Mouse (Mus musculus): ENCODE data around the gene Tshb. TPM values are rescaled to one million over a fixed set of nuclear protein-coding genes. Genes with fewer than 3 reads are reported as not detected.

Gene Tshb
- polyA plus RNA-seq, 1 experiment from 2014 or later, result 0.58 TPM

- no peaks in the 10 kb centered on the region for H3K27me3 ChIP-seq (ENCODE audit: insufficient read depth, low read length)
- peak overlapping the region; percentile 65 for H3K4me3 ChIP-seq (ENCODE audit: low read depth, low read length)
- peak overlapping the region; percentile 91 for H3K4me2 ChIP-seq
- peak overlapping the region; percentile 60 for H3K9ac ChIP-seq
- peaks cover 7% of the 10 kb centered on the region; the same call in 1 of the 2 replicates for H3K4me1 ChIP-seq (ENCODE audit: insufficient read depth)
- DNase-seq, result no peak
- no peaks in the 10 kb centered on the region for H3K9me3 ChIP-seq (ENCODE audit: low read depth, low read length)
- no peak for TF ChIP-seq CTCF (IDR thresholded peaks at IDR 0.05; ENCODE audit: low read depth)
- no peak for ATAC-seq (ENCODE audit: insufficient read depth)
- no peaks in the 10 kb centered on the region for H3K36me3 ChIP-seq (ENCODE audit: insufficient read depth)
- H3K27ac ChIP-seq (ENCODE audit: low read depth), result peak overlapping the region; percentile 82; the same call in 1 of the 2 replicates
- WGBS, result 22% methylated on average over 6 of the region's 6 CpGs
Observed at GRCm38 (mm10) chr3:102733936-102734312, 48.6 kb downstream of the Tshb start.

- Histone ChIP-seq H3K36me3 (ENCODE audit: insufficient read depth) (no peaks in the 10 kb centered on the region), H3K4me1 (ENCODE audit: insufficient read depth) (peaks cover 5% of the 10 kb centered on the region; the same call in 1 of the 2 replicates), H3K9ac (no peak overlapping the region), H3K4me2 (no peak overlapping the region), H3K9me3 (ENCODE audit: low read depth, low read length) (no peaks in the 10 kb centered on the region), H3K4me3 (ENCODE audit: low read depth, low read length) (no peak overlapping the region), H3K27ac (ENCODE audit: low read depth) (no peak overlapping the region), H3K27me3 (ENCODE audit: insufficient read depth, low read length) (no peaks in the 10 kb centered on the region)
- DNase-seq (no peak), ATAC-seq (ENCODE audit: insufficient read depth) (no peak)
- no peak for TF ChIP-seq CTCF (IDR thresholded peaks at IDR 0.05; ENCODE audit: low read depth)
- WGBS, result 83% methylated on average over 3 of the region's 3 CpGs
Observed at GRCm38 (mm10) chr3:102733050-102733449, 49.5 kb downstream of the Tshb start.

GRCm38 (mm10) chr3:102732619-102733018, 49.9 kb downstream of the Tshb start:
- peaks cover 5% of the 10 kb centered on the region; the same call in 1 of the 2 replicates for H3K4me1 ChIP-seq (ENCODE audit: insufficient read depth)
- ATAC-seq (ENCODE audit: insufficient read depth) (no peak), DNase-seq (no peak)
- H3K9me3 ChIP-seq (ENCODE audit: low read depth, low read length), result no peaks in the 10 kb centered on the region
- H3K36me3 ChIP-seq (ENCODE audit: insufficient read depth), result no peaks in the 10 kb centered on the region
- H3K4me3 ChIP-seq (ENCODE audit: low read depth, low read length), result no peak overlapping the region
- H3K4me2 ChIP-seq, result no peak overlapping the region
- no peak for TF ChIP-seq CTCF (IDR thresholded peaks at IDR 0.05; ENCODE audit: low read depth)
- no peaks in the 10 kb centered on the region for H3K27me3 ChIP-seq (ENCODE audit: insufficient read depth, low read length)
- WGBS, result 85% methylated on average over 4 of the region's 4 CpGs
- H3K9ac ChIP-seq, result no peak overlapping the region
- H3K27ac ChIP-seq (ENCODE audit: low read depth), result no peak overlapping the region

- Histone ChIP-seq H3K4me1 (ENCODE audit: insufficient read depth) (no peaks in the 10 kb centered on the region), H3K9ac (no peak overlapping the region), H3K4me3 (ENCODE audit: low read depth, low read length) (no peak overlapping the region), H3K4me2 (no peak overlapping the region), H3K36me3 (ENCODE audit: insufficient read depth) (no peaks in the 10 kb centered on the region), H3K9me3 (ENCODE audit: low read depth, low read length) (no peaks in the 10 kb centered on the region), H3K27me3 (ENCODE audit: insufficient read depth, low read length) (no peaks in the 10 kb centered on the region), H3K27ac (ENCODE audit: low read depth) (no peak overlapping the region)
- no peak for ATAC-seq (ENCODE audit: insufficient read depth)
- 62% methylated on average over 3 of the region's 3 CpGs for WGBS
- TF ChIP-seq CTCF (IDR thresholded peaks at IDR 0.05; ENCODE audit: low read depth), result no peak
- no peak for DNase-seq
Observed at GRCm38 (mm10) chr3:102731112-102731511, 51.4 kb downstream of the Tshb start.

GRCm38 (mm10) chr3:102729416-102729815, 53.1 kb downstream of the Tshb start:
- no peak overlapping the region for H3K27ac ChIP-seq (ENCODE audit: low read depth)
- H3K9me3 ChIP-seq (ENCODE audit: low read depth, low read length), result no peaks in the 10 kb centered on the region
- no peaks in the 10 kb centered on the region for H3K27me3 ChIP-seq (ENCODE audit: insufficient read depth, low read length)
- WGBS, result 48% methylated on average over 5 of the region's 5 CpGs
- H3K9ac ChIP-seq, result no peak overlapping the region
- TF ChIP-seq CTCF (IDR thresholded peaks at IDR 0.05; ENCODE audit: low read depth), result no peak
- no peak for ATAC-seq (ENCODE audit: insufficient read depth)
- no peak overlapping the region for H3K4me3 ChIP-seq (ENCODE audit: low read depth, low read length)
- no peaks in the 10 kb centered on the region for H3K36me3 ChIP-seq (ENCODE audit: insufficient read depth)
- no peak overlapping the region for H3K4me2 ChIP-seq
- DNase-seq, result no peak
- no peaks in the 10 kb centered on the region for H3K4me1 ChIP-seq (ENCODE audit: insufficient read depth)

Other genes with a start within 250 kb of the Tshb start
- gene Tspan2, start 48.2 kb downstream of the Tshb start, polyA plus RNA-seq (2014; fragmentation: Nextera tagmentation; extraction: Ambion mirVana), result 14.5 and 16.2 TPM in 2 replicates
- gene Sycp1, start 153.4 kb upstream of the Tshb start, polyA plus RNA-seq (2014; fragmentation: Nextera tagmentation; extraction: Ambion mirVana), result not detected in 2 replicates
- not detected in 2 replicates for gene Nr1h5, start 181.4 kb upstream of the Tshb start, polyA plus RNA-seq (2014; fragmentation: Nextera tagmentation; extraction: Ambion mirVana)
- gene Sike1, start 213.0 kb upstream of the Tshb start, polyA plus RNA-seq (2014; fragmentation: Nextera tagmentation; extraction: Ambion mirVana), result 63.9 and 68.6 TPM in 2 replicates
- gene Csde1, start 237.7 kb upstream of the Tshb start, polyA plus RNA-seq (2014; fragmentation: Nextera tagmentation; extraction: Ambion mirVana), result 439 and 441 TPM in 2 replicates